ENCODE assay signal across 12 mouse cellular contexts in genomic region chr2:145612937-145613336, GRCm38 (mm10).
DNase-seq lines count a peak whose midpoint lies in the region; ATAC-seq and TF ChIP-seq lines count a peak whose summit lies in the region.
"Had no signal": no experiment of that assay in that cellular context is flagged by ENCODE, and none has a peak within 500 bp of the region (broad histone marks: within the 10 kb centered on the region; RNA-seq: fewer than 3 reads in every experiment).

No protein-coding gene starts in this region.

- 70% methylated on average over 8 of the region's 8 CpGs for WGBS in hindbrain, embryonic 10.5 days
- 65% methylated on average over 8 of the region's 8 CpGs for WGBS in hindbrain, embryonic 13.5 days

- intact Hi-C loops in left cerebral cortex, postnatal 10 days (cut with DNase I), result no loop called here

- H3K27me3 ChIP-seq in hindbrain, embryonic 10.5 days (ENCODE audit: insufficient read depth, poor library complexity, severe bottlenecking), result no peaks in the 10 kb centered on the region
- no peaks in the 10 kb centered on the region for H3K27me3 ChIP-seq in hindbrain, embryonic 13.5 days
- H3K27me3 ChIP-seq in MEL (ENCODE audit: control insufficient read depth in 1 of 2, insufficient read depth in 2 of 2, low read length in 2 of 2), result no peaks in the 10 kb centered on the region
- H3K27me3 ChIP-seq: forebrain, embryonic 15.5 days; hindbrain, embryonic 15.5 days had no signal

- no peak; a peak in 2 of 6 replicates for TF ChIP-seq CTCF in MEL (IDR thresholded peaks at IDR 0.05 in 2 of 3, conservative IDR thresholded peaks at IDR 0.05 in 1 of 3; ENCODE audit: control insufficient read depth in 1 of 3, insufficient read depth in 1 of 3, low read depth in 2 of 3, low read length in 3 of 3, poor library complexity in 1 of 3, severe bottlenecking in 1 of 3)

- TF ChIP-seq RAD21 in MEL (IDR thresholded peaks at IDR 0.05; ENCODE audit: low read depth, low read length), result no peak

- H3K4me1 ChIP-seq in hindbrain, embryonic 10.5 days (replicated peaks), result peaks cover 12% of the 10 kb centered on the region
- H3K4me1 ChIP-seq in hindbrain, embryonic 13.5 days (replicated peaks), result 0 out of 2 replicates have a peak, but pooled peaks cover 4% of the 10 kb centered on the region
- H3K4me1 ChIP-seq in MEL (ENCODE audit: control insufficient read depth in 1 of 2, insufficient read depth in 2 of 2, low read length in 2 of 2), result no peaks in the 10 kb centered on the region
- H3K4me1 ChIP-seq: forebrain, embryonic 15.5 days had no signal

- H3K9me3 ChIP-seq in hindbrain, embryonic 10.5 days, result no peaks in the 10 kb centered on the region
- H3K9me3 ChIP-seq in hindbrain, embryonic 13.5 days, result no peaks in the 10 kb centered on the region
- H3K9me3 ChIP-seq in MEL (replicated peaks; ENCODE audit: insufficient read depth, low read length), result no peaks in the 10 kb centered on the region
- H3K9me3 ChIP-seq: forebrain, embryonic 15.5 days; hindbrain, embryonic 15.5 days had no signal

- no peak for TF ChIP-seq POLR2A in MEL (IDR thresholded peaks at IDR 0.05; ENCODE audit: control insufficient read depth in 1 of 2, insufficient read depth in 1 of 2, low read depth in 1 of 2, low read length in 2 of 2, poor library complexity in 1 of 2)

- no peak overlapping the region for H3K27ac ChIP-seq in hindbrain, embryonic 10.5 days
- no peak overlapping the region for H3K27ac ChIP-seq in hindbrain, embryonic 13.5 days
- H3K27ac ChIP-seq in MEL (ENCODE audit: control insufficient read depth, low read depth, low read length), result no peak overlapping the region
- H3K27ac ChIP-seq: forebrain, embryonic 15.5 days; hindbrain, embryonic 15.5 days had no signal

- H3K79me2 ChIP-seq in MEL (ENCODE audit: control insufficient read depth, insufficient read depth, low read length, poor library complexity), result no peaks in the 10 kb centered on the region

- H3K9ac ChIP-seq in hindbrain, embryonic 13.5 days, result no peak overlapping the region
- no peak overlapping the region for H3K9ac ChIP-seq in MEL (ENCODE audit: control insufficient read depth, low read depth, low read length, poor library complexity, severe bottlenecking)
- H3K9ac ChIP-seq: forebrain, embryonic 15.5 days; hindbrain, embryonic 15.5 days had no signal

- no peaks in the 10 kb centered on the region for H3K36me3 ChIP-seq in hindbrain, embryonic 10.5 days
- H3K36me3 ChIP-seq in hindbrain, embryonic 13.5 days, result no peaks in the 10 kb centered on the region
- H3K36me3 ChIP-seq in MEL (ENCODE audit: control insufficient read depth in 1 of 2, insufficient read depth in 2 of 2, low read length in 2 of 2), result no peaks in the 10 kb centered on the region
- H3K36me3 ChIP-seq: forebrain, embryonic 15.5 days; hindbrain, embryonic 15.5 days had no signal

- DNase-seq in hindbrain, embryonic 10.5 days (ENCODE audit: low spot score), result peak; percentile 13
- DNase-seq in 3T3-L1 (ENCODE audit: low read depth, low spot score) (peak; percentile 23), MEL (ENCODE audit: low read depth, low spot score) (peak; percentile 3)
- DNase-seq in embryo, embryonic 9.5 days (ENCODE audit: extremely low spot score), result peak; percentile 25
- DNase-seq in left cerebral cortex, adult 9 months (ENCODE audit: low spot score in 2 of 2), result no peak
- DNase-seq in left cerebral cortex, postnatal 10 days (ENCODE audit: extremely low spot score in 1 of 2, low spot score in 2 of 2), result no peak
- DNase-seq: thymus, postnatal 25 days had no signal

- no peak overlapping the region for H3K4me3 ChIP-seq in hindbrain, embryonic 10.5 days
- no peak overlapping the region for H3K4me3 ChIP-seq in hindbrain, embryonic 13.5 days
- no peak overlapping the region for H3K4me3 ChIP-seq in MEL (ENCODE audit: control insufficient read depth in 1 of 2, insufficient read depth in 1 of 2, low read depth in 2 of 2, low read length in 2 of 2)
- H3K4me3 ChIP-seq: forebrain, embryonic 15.5 days; hindbrain, embryonic 15.5 days had no signal

- no peak for TF ChIP-seq EP300 in MEL (IDR thresholded peaks at IDR 0.05; ENCODE audit: low read depth in 1 of 2, low read length in 2 of 2)

- no peak for ATAC-seq in hindbrain, embryonic 13.5 days (ENCODE audit: low FRiP score)
- no peak for ATAC-seq in frontal cortex, adult (ENCODE audit: low TSS enrichment)
- ATAC-seq: forebrain, embryonic 15.5 days had no signal

- H3K4me2 ChIP-seq in hindbrain, embryonic 13.5 days, result no peak overlapping the region
- H3K4me2 ChIP-seq: forebrain, embryonic 15.5 days; hindbrain, embryonic 15.5 days; midbrain, embryonic 11.5 days had no signal

TF ChIP-seq in MEL, 35 proteins besides CTCF, POLR2A, EP300 and RAD21:
- TF ChIP-seq KAT2A (conservative IDR thresholded peaks at IDR 0.05; ENCODE audit: low read depth, low read length) (no peak), MEF2A (IDR thresholded peaks at IDR 0.05; ENCODE audit: extremely low read depth, insufficient replicate concordance, low read depth, low read length, poor library complexity, severe bottlenecking) (no peak), POLR2AphosphoS5 (IDR thresholded peaks at IDR 0.05; ENCODE audit: borderline replicate concordance, low read depth, low read length) (no peak), TAL1 (IDR thresholded peaks at IDR 0.05; ENCODE audit: low read length) (no peak), MYB (IDR thresholded peaks at IDR 0.05; ENCODE audit: low read depth, low read length) (no peak), SMC3 (IDR thresholded peaks at IDR 0.05; ENCODE audit: low read depth, low read length) (no peak), ELF1 (IDR thresholded peaks at IDR 0.05; ENCODE audit: low read depth, low read length) (no peak), CHD1 (IDR thresholded peaks at IDR 0.05; ENCODE audit: low read depth, low read length) (no peak), TBP (IDR thresholded peaks at IDR 0.05; ENCODE audit: low read depth, low read length) (no peak), POLR2AphosphoS2 (IDR thresholded peaks at IDR 0.05; ENCODE audit: low read length) (no peak), SIN3A (IDR thresholded peaks at IDR 0.05; ENCODE audit: low read length) (no peak), MYC (IDR thresholded peaks at IDR 0.05; ENCODE audit: low read depth, low read length) (no peak), ZNF384 (IDR thresholded peaks at IDR 0.05; ENCODE audit: low read depth, low read length) (no peak), JUND (IDR thresholded peaks at IDR 0.05; ENCODE audit: low read depth, low read length) (no peak)

Comparison
In these comparisons a context has a peak if more than half of its experiments do, and no peak if none do; other contexts are left out.
1. DNase-seq: peak in hindbrain, embryonic 10.5 days (single experiment), 3T3-L1 (single experiment), MEL (single experiment) and embryo, embryonic 9.5 days (single experiment); none in left cerebral cortex, adult 9 months (0 of 2) and left cerebral cortex, postnatal 10 days (0 of 2).